Mouse (Mus musculus): ENCODE measurements around the gene Cdca4.
"Not testable (repeated sequence)": the region's sequence is repeated elsewhere in the genome, so short reads cannot be mapped to it uniquely, and the experiment has no call there.

Cdca4 gene

DNA sequence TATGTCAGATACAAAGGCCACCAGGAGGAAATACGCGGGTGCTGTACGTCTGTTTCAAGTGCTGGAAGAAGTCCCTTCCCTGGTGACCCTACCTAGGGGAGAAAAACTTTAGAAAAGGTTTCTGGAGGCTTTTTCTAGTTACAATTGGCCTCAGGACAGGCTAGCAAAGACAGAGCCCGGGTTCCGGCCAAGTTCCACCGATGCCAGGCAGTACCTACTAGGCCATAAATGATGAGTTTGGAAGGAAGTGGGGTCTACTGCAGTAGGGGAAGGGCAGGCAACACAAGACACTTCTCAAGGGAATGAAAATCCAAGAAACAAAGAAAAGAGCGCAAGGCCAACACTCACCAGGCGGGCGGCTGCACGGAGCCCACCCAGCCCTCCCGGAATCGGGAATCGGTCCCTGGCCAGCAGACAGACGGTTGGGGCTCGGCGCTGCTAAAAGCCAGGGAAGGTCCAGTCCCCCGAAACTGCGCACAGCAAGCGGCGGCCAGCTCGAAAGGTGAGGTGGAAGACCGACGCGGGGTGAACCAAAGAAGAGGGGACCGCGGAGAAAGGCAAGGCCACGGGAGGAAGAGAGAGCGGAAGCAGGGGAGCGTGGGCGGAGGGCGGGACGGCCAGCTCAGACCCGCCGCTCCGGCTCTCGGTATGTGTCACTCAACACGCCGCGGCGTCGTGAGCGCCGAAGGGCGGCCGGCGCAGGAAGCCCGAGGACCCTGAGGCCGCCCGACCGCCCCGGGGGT lies 551 bp downstream of the Cdca4 start:
- in situ Hi-C loops (cut with MboI, MseI): no loop called here

DNA sequence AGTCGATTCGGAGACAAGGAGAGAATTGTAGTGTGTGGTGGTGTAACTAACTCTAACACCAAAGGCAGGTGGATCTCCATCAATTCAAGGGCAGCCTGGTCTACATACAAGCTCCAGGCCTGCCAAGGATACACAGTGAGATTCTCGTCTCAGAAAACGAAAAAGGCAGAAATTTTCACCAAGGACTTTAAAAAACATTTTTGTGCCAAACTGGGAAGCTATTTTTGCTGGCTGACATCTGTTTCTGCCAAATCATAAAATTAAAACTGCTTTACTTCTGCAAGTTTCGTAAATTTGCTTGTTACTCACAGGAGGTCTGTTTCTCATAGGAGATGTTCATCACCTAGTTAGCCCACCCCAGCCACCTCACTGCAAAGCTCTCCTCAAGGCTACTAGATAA lies 3.3 kb downstream of the Cdca4 start:
- in situ Hi-C loops (cut with MboI, MseI): no loop called here

GRCm38 (mm10) chr12:112823221-112823620 lies 6.0 kb downstream of the Cdca4 start:
- in situ Hi-C loops (cut with MboI, MseI): no loop called here

DNA sequence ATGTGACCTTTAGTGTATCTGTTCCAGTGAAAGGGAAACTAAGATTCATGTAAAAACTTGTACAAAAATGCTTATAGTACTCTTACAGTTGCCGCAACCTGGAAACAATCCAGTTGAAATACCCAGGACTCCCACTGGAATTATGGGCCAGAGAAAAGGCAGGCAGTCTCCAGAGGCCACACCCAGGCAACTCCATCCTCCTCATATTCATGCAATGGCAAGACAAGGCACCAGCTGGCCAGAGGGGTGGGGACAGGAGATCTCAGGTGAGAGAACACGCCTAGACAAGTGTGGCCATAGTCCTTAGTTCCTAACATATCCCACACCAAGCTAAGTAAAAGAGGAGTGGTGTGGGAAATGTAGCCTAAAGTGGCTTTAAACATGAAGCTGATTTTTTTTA lies 6.5 kb downstream of the Cdca4 start:
- in situ Hi-C loops (cut with MboI, MseI): no loop called here

DNA sequence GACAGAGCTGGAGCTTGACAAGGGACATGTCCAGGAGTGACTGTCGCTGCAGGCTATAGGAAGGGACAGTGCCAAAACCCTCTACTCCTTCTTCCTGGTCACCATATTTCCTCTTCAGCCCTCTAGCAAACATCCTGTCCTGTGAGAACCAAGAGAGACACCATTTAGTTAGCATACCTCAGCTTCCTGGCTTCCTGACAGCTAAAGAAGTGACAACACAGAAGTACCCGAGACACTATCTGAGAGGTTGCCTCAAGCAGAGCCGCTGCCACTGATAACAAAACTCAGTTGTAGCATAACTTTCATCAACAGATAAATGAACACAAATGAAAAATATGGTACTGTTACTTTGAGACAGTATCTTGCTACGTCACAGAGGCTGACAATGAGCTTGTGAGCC lies 7.2 kb downstream of the Cdca4 start:
- in situ Hi-C loops (cut with MboI, MseI): no loop called here

GRCm38 (mm10) chr12:112821216-112821615 lies 8.0 kb downstream of the Cdca4 start:
- in situ Hi-C loops (cut with MboI, MseI): no loop called here

- in situ Hi-C loops (cut with MboI, MseI): no loop called here
Observed at GRCm38 (mm10) chr12:112820401-112820999, 8.7 kb downstream of the Cdca4 start.

GRCm38 (mm10) chr12:112819057-112819662 lies 10.1 kb downstream of the Cdca4 start:
- in situ Hi-C loops (cut with MboI, MseI): no loop called here

DNA sequence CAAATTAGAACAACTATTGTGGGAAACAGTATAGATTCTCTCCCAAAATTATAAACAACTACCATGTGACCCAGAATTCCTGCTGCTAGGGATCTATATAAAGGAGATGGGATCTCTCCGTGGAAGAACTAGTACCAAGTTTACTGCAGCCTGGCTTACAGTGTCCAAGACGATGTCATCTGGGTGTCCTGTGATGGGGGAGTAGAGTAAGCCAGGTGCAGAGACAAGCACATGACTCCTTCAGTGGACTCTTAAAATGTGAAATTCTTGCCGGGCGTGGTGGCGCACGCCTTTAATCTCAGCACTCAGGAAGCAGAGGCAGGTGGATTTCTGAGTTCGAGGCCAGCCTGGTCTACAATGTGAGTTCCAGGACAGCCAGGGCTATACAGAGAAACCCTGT lies 12.4 kb downstream of the Cdca4 start:
- in situ Hi-C loops (cut with MboI, MseI): not testable (repeated sequence)

GRCm38 (mm10) chr12:112816294-112816693 lies 12.9 kb downstream of the Cdca4 start:
- in situ Hi-C loops (cut with MboI, MseI): no loop called here

- in situ Hi-C loops (cut with MboI, MseI): no loop called here
Observed at GRCm38 (mm10) chr12:112814682-112815470, 14.3 kb downstream of the Cdca4 start.

GRCm38 (mm10) chr12:112813370-112813769 lies 15.9 kb downstream of the Cdca4 start:
- in situ Hi-C loops (cut with MboI, MseI): no loop called here

GRCm38 (mm10) chr12:112810092-112810885 lies 18.9 kb downstream of the Cdca4 start:
- in situ Hi-C loops (cut with MboI, MseI): no loop called here

GRCm38 (mm10) chr12:112809641-112810040 lies 19.6 kb downstream of the Cdca4 start:
- in situ Hi-C loops (cut with MboI, MseI): no loop called here

- in situ Hi-C loops (cut with MboI, MseI): no loop called here
Observed at GRCm38 (mm10) chr12:112808587-112809364, 20.4 kb downstream of the Cdca4 start, which contains the start of gene Clba1. TSS of gene Clba1 (plus strand) at chr12:112808937.

DNA sequence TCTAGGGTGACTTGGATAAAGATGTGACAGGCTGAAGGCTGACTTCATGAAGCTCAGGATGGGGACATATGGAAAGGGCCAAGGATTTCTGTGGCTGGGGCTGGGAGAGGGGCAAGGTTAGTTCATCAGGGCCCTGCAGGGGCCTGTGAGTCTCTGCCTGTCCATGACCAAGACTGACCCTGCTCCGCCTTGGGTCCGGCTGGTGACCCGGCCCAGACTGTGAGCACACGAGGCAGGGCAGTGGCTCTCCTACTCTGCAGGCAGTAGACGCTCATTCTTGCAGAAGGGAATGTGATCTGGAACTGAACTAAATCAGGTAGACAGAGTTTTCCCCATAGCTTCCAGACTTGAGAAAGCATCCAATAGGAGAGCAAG lies 21.0 kb downstream of the Cdca4 start:
- in situ Hi-C loops (cut with MboI, MseI): no loop called here

DNA sequence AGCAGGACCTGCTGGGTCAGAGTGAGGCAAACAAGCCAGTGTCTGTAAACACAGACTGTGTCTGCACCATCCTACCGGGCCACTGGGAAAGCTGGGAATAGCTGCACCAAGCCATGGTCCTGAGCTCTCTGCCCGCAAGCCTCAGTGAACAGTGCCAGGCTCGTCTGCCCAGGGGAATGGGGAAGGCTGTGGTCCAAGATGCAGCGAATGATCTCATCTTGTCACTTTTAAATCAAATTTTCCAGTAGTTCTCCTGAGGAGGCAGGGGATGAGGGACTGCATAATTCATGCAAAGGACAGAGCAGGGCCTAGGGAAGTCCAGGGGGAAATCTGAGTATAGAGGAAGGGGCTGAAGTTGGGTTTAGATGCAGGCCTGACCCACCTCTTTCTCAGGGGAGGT lies 21.4 kb downstream of the Cdca4 start:
- in situ Hi-C loops (cut with MboI, MseI): no loop called here

DNA sequence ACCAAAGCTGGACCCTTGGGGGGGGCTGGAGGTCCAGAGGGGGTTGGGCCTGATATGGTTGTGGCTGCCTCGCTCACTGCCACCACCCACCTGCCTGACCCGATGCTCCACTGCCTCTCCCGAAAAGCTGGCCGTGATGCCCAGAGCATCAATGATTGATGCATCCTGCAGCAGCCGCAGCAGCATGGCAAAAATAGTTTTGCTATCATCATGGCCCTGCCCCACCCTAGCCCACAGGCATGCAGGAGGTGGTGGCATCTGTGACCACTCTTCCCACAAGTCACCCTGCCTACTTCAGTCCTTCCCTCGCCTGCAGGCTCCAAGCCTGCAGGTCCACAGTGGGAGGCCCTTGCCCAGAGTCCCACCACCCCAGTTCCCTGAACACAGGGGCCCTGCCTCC lies 23.2 kb downstream of the Cdca4 start:
- in situ Hi-C loops (cut with MboI, MseI): no loop called here

GRCm38 (mm10) chr12:112804046-112804445 lies 25.2 kb downstream of the Cdca4 start:
- in situ Hi-C loops (cut with MboI, MseI): no loop called here

DNA sequence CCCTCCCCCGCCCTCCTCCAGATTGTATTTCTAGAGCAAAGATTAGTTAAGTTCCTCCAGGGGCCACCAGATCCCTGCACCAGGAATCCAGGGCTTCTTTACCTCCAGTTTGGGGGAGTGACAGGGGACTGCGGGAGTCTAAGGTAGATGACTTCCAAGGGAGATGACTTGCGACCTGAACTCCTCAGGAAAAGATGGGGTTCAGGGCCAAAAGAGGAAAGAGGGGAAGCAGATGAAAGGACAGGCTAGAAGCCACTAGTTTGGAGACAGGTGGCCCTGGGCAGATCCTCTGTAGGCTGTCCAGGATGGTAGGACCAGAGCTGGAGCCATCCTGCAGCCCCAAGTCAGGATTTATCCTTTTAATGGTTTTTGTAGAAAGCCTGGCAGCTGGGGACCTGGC lies 26.3 kb downstream of the Cdca4 start:
- in situ Hi-C loops (cut with MboI, MseI): no loop called here
